Mouse (Mus musculus): ENCODE data around the gene Cyth2. TPM values are rescaled to one million over a fixed set of nuclear protein-coding genes. Genes with fewer than 3 reads are reported as not detected.

Gene Cyth2
- 26.0 and 26.5 TPM in 2 replicates for polyA plus RNA-seq (2015; fragmentation: Nextera tagmentation; extraction: Ambion mirVana)

DNA sequence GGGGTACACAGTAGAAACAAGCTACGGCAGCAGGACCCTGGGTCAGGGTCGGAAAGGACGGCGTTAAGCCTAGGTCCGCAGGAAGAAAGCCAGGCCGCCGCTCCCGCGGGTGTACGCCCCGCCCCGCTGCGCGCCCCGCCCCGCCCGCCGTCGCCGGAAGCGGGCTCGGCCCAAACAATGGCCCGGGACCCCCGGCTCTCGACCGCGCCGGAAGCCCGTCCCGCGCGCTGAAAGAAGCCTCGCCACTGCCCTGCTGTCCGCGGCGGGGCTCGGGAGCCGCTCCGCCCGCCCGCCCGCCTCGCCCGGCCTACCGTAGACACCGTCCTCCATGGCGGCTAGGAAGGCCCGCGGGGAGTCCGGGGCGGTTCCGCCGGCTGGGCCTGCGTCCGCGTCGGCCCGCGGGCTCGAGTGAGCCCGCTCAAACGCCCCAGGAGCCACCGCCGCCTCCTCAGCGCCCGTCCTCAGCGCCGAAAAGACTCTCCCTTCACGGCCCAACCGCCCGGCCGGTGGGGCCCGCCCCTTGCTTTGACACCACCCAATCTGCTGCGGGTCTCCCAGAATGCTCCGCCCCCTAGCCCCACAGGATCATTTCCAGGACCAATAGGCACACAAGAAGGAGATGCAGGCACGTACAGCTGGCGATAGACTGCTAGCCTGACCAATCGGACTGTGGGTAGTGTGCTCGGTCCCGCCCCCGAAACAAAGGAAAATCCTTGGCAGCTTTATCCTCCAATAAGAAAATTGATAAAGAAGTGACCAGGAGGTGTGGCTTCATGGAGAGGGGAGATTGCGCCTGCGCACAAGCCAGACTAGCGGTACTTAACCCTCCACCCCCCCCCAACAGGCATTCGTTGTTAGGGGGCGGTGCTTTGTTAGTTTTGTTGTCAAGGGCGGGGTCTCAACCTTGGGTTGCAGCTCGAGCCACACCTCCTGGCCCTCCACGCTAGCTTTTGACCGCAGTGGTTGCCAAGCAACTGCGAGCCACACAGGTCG lies at the start of gene Cyth2:
Gene Cyth2, minus strand, starts transcription at position 795 of the 993 bp plus-strand sequence.
- H3K4me1 ChIP-seq (ENCODE audit: control insufficient read depth, low read depth, low read length), result peaks cover 26% of the 10 kb centered on the region
- no peaks in the 10 kb centered on the region for H3K9me3 ChIP-seq (replicated peaks; ENCODE audit: control insufficient read depth, low read length)
- H3K4me2 ChIP-seq (ENCODE audit: low read depth, low read length), result peak within 1 kb of the TSS; percentile 96
- peak; percentile 98 for ATAC-seq (ENCODE audit: low read depth)
- peak within 1 kb of the TSS; percentile 96 for H3K27ac ChIP-seq (ENCODE audit: low read length)
- H3K9ac ChIP-seq (ENCODE audit: low read depth, low read length), result peak within 1 kb of the TSS; percentile 99
- no peaks in the 10 kb centered on the region; the same call in 1 of the 2 replicates for H3K27me3 ChIP-seq (ENCODE audit: control insufficient read depth, insufficient read depth, low read depth, low read length)
- H3K4me3 ChIP-seq (ENCODE audit: low read depth, low read length), result peak within 1 kb of the TSS; percentile 99
- H3K36me3 ChIP-seq (ENCODE audit: control insufficient read depth, insufficient read depth), result peaks cover 36% of the 10 kb centered on the region
- under 1% methylated on average over 76 of the region's 92 CpGs for WGBS (ENCODE audit: insufficient replicate concordance)

DNA sequence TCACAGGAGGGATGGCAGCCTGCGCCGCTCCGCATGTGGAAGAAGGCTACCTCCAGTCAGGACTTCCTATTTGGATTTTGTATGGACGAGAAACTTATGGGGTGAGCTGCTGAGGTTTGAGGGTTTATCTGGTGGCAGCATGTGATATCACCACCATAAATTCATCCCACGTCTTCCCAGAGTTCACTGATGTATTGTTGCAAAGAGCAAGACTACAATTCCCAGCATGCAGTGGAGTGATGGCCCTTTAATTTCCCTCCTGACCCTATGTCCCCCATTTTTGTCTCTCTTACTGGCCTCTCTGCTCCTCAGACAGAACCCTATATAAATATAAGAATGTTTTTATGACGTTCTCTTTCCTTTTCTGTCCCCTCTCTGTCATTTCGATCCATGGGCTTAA lies 48.4 kb upstream of the Cyth2 start:
- Histone ChIP-seq H3K36me3 (ENCODE audit: control insufficient read depth, insufficient read depth) (no peaks in the 10 kb centered on the region), H3K9ac (ENCODE audit: low read depth, low read length) (no peak overlapping the region), H3K4me3 (ENCODE audit: low read depth, low read length) (no peak overlapping the region), H3K4me2 (ENCODE audit: low read depth, low read length) (no peak overlapping the region), H3K27ac (ENCODE audit: low read length) (no peak overlapping the region), H3K27me3 (ENCODE audit: control insufficient read depth, insufficient read depth, low read depth, low read length) (peaks cover 30% of the 10 kb centered on the region), H3K9me3 (replicated peaks; ENCODE audit: control insufficient read depth, low read length) (no peaks in the 10 kb centered on the region), H3K4me1 (ENCODE audit: control insufficient read depth, low read depth, low read length) (peaks cover 8% of the 10 kb centered on the region)
- no peak for ATAC-seq (ENCODE audit: low read depth)
- WGBS (ENCODE audit: insufficient replicate concordance), result 64% methylated on average over 7 of the region's 7 CpGs

DNA sequence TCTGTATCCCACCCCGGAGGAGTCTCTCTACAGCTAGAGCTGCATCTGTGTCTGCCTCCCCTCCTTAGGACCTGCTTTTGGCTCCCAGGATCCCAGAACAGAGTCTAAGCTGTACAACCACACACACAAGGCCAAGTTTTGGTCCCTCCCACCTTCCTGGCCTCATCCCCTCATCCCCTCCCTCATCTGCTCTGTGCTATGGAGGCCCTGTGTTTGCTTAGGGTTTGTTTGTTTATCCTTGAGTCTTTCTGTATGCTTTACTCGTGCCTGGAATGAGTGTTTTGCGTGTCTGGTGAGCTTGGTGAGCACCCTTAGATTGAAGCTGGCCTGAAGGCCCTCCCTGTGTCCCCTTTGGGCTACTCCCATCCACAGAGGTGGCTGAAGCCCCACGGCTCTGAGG lies 44.6 kb upstream of the Cyth2 start:
- H3K4me3 ChIP-seq (ENCODE audit: low read depth, low read length), result no peak overlapping the region
- H3K9me3 ChIP-seq (replicated peaks; ENCODE audit: control insufficient read depth, low read length), result no peaks in the 10 kb centered on the region
- ATAC-seq (ENCODE audit: low read depth), result peak; percentile 32; the same call in 1 of the 2 replicates
- no peak overlapping the region for H3K4me2 ChIP-seq (ENCODE audit: low read depth, low read length)
- no peaks in the 10 kb centered on the region for H3K36me3 ChIP-seq (ENCODE audit: control insufficient read depth, insufficient read depth)
- no peaks in the 10 kb centered on the region for H3K4me1 ChIP-seq (ENCODE audit: control insufficient read depth, low read depth, low read length)
- WGBS (ENCODE audit: insufficient replicate concordance), result 33% methylated on average over 4 of the region's 4 CpGs
- H3K27ac ChIP-seq (ENCODE audit: low read length), result no peak overlapping the region
- H3K27me3 ChIP-seq (ENCODE audit: control insufficient read depth, insufficient read depth, low read depth, low read length), result peaks cover 22% of the 10 kb centered on the region
- H3K9ac ChIP-seq (ENCODE audit: low read depth, low read length), result no peak overlapping the region

DNA sequence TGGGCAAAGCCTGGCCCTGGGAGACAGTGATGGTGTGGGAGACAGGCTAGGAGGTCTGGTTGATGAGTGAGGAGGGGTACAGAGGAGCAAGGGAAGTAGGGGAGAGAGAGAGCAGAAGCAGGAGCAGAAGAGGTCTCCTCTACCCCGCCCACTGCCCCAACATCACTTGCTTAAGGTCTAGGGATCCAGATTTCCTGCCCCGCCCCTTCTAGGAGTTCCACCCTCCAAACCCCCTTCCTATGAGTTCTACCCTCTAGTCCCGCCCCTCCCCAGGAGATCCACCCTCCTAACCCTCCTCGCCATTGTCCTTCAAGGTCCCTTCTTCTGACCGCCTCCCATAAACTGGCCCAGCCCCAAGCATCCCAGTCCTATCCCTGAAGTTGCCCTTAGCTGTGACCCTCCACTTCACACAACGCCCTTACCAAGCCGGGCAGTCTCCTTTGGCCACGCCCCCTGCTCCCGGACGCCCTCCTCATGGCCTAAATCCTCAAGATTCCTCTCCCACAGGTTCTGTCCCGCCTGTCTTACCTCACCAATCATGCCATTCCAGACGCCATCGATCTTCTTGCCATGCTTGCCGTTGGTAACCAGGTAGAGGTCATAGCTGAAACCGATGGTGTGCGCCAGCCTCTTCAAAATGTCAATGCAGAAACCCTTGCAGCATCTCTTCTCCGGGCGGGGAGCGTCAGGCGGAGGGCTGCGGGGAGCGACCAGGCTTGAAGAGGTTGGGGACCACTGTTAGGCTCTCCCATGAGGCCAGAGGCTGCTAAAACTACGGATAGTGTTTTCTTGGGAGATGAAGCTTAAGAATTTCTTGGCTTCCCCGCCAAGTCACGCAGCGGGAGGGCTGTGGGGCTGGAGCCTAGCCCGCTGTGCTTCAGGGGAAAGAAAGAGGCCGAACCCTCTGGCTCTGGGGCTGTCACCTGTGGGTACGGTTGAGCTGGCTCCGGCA lies 42.8 kb upstream of the Cyth2 start:
- WGBS (ENCODE audit: insufficient replicate concordance), result 4% methylated on average over 29 of the region's 30 CpGs

DNA sequence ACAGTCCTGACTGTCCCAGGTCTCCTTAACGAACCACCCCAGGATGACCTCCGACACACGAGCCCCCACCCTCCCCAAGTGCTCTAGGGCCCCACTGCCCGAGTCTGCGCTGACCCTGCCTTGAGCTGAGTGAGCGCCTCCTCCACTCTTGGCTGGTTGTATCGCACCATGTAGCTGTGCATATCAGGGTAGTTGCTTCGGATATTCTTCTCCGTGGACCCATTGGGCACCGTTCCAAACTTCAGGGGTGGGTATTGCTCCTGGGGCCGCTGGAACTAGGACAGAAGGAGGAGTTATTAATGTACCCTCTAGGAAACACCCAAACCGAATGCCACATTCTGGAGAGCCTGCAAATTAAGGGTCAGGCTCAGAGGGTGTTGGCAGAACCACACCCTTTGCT lies 38.7 kb upstream of the Cyth2 start:
- Histone ChIP-seq H3K4me1 (ENCODE audit: control insufficient read depth, low read depth, low read length) (no peaks in the 10 kb centered on the region), H3K27me3 (ENCODE audit: control insufficient read depth, insufficient read depth, low read depth, low read length) (peaks cover 17% of the 10 kb centered on the region), H3K9ac (ENCODE audit: low read depth, low read length) (no peak overlapping the region), H3K36me3 (ENCODE audit: control insufficient read depth, insufficient read depth) (no peaks in the 10 kb centered on the region), H3K9me3 (replicated peaks; ENCODE audit: control insufficient read depth, low read length) (no peaks in the 10 kb centered on the region), H3K27ac (ENCODE audit: low read length) (no peak overlapping the region), H3K4me2 (ENCODE audit: low read depth, low read length) (no peak overlapping the region), H3K4me3 (ENCODE audit: low read depth, low read length) (no peak overlapping the region)
- no peak for ATAC-seq (ENCODE audit: low read depth)
- WGBS (ENCODE audit: insufficient replicate concordance), result 72% methylated on average over 12 of the region's 12 CpGs

More for the DNA sequence above, 42.8 kb upstream of the Cyth2 start:
- Histone ChIP-seq H3K27me3 (ENCODE audit: control insufficient read depth, insufficient read depth, low read depth, low read length) (peaks cover 22% of the 10 kb centered on the region), H3K4me2 (ENCODE audit: low read depth, low read length) (peak overlapping the region; percentile 38), H3K4me3 (ENCODE audit: low read depth, low read length) (peak overlapping the region; percentile 14), H3K4me1 (ENCODE audit: control insufficient read depth, low read depth, low read length) (no peaks in the 10 kb centered on the region), H3K9ac (ENCODE audit: low read depth, low read length) (no peak overlapping the region), H3K36me3 (ENCODE audit: control insufficient read depth, insufficient read depth) (no peaks in the 10 kb centered on the region), H3K9me3 (replicated peaks; ENCODE audit: control insufficient read depth, low read length) (no peaks in the 10 kb centered on the region), H3K27ac (ENCODE audit: low read length) (no peak overlapping the region)
- ATAC-seq (ENCODE audit: low read depth), result no peak

DNA sequence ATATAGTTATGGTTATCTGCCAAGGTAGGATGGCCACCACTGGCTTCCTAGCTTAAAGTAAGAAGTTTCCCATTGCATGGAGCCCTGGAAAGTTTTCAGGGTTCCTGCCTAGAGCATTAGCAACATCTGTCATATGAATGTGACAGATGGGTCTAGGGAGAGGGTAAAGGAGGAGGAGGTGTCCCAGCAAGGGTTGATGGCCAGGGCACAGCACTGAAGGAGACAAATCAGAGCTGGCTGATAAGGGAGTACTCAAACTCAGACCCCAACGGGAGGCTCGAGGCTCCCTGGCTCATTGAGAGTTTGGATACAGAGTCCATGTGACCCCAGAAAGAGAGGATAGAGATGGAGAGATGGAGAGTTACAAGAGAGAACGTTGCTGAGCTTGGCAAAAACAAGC lies 36.3 kb upstream of the Cyth2 start:
- Histone ChIP-seq H3K4me1 (ENCODE audit: control insufficient read depth, low read depth, low read length) (no peaks in the 10 kb centered on the region), H3K27me3 (ENCODE audit: control insufficient read depth, insufficient read depth, low read depth, low read length) (peaks cover 3% of the 10 kb centered on the region; the same call in 1 of the 2 replicates), H3K4me2 (ENCODE audit: low read depth, low read length) (no peak overlapping the region), H3K36me3 (ENCODE audit: control insufficient read depth, insufficient read depth) (no peaks in the 10 kb centered on the region), H3K4me3 (ENCODE audit: low read depth, low read length) (no peak overlapping the region), H3K27ac (ENCODE audit: low read length) (no peak overlapping the region), H3K9ac (ENCODE audit: low read depth, low read length) (no peak overlapping the region), H3K9me3 (replicated peaks; ENCODE audit: control insufficient read depth, low read length) (no peaks in the 10 kb centered on the region)
- no peak for ATAC-seq (ENCODE audit: low read depth)
- 44% methylated on average over 3 of the region's 3 CpGs for WGBS (ENCODE audit: insufficient replicate concordance)

DNA sequence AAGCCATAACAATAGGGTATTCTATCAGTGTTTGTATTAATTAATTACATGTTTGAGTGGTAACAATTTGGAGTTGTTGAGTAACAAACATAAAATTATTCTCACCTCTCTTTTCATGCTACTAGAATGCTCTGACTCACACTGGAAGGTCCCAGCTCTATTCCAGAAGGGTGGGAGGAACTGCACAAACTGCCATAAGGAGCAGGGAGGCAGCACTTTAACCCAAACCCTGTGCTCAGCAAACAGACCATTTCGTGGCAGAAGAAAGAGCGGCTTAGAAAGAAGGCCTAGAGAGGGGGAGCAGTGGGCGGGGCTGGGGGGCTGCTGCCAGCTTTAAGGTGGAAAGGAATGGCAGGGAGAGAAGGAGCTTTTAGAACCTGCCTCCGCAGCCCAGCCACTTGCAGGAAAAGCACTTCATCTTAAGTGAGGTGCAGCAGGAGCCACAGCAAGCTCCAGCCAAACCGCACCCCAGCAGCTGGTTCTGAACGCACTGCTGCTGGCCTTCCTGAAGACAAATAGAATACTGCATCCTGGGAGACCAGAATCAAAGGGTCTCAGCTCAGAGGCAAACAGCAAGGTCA lies 34.2 kb upstream of the Cyth2 start:
- Histone ChIP-seq H3K4me2 (ENCODE audit: low read depth, low read length) (no peak overlapping the region), H3K9ac (ENCODE audit: low read depth, low read length) (no peak overlapping the region), H3K9me3 (replicated peaks; ENCODE audit: control insufficient read depth, low read length) (no peaks in the 10 kb centered on the region), H3K4me3 (ENCODE audit: low read depth, low read length) (no peak overlapping the region), H3K27ac (ENCODE audit: low read length) (no peak overlapping the region), H3K27me3 (ENCODE audit: control insufficient read depth, insufficient read depth, low read depth, low read length) (peaks cover 3% of the 10 kb centered on the region; the same call in 1 of the 2 replicates), H3K36me3 (ENCODE audit: control insufficient read depth, insufficient read depth) (no peaks in the 10 kb centered on the region), H3K4me1 (ENCODE audit: control insufficient read depth, low read depth, low read length) (no peaks in the 10 kb centered on the region)
- WGBS (ENCODE audit: insufficient replicate concordance), result 31% methylated on average over 6 of the region's 6 CpGs
- no peak for ATAC-seq (ENCODE audit: low read depth)

DNA sequence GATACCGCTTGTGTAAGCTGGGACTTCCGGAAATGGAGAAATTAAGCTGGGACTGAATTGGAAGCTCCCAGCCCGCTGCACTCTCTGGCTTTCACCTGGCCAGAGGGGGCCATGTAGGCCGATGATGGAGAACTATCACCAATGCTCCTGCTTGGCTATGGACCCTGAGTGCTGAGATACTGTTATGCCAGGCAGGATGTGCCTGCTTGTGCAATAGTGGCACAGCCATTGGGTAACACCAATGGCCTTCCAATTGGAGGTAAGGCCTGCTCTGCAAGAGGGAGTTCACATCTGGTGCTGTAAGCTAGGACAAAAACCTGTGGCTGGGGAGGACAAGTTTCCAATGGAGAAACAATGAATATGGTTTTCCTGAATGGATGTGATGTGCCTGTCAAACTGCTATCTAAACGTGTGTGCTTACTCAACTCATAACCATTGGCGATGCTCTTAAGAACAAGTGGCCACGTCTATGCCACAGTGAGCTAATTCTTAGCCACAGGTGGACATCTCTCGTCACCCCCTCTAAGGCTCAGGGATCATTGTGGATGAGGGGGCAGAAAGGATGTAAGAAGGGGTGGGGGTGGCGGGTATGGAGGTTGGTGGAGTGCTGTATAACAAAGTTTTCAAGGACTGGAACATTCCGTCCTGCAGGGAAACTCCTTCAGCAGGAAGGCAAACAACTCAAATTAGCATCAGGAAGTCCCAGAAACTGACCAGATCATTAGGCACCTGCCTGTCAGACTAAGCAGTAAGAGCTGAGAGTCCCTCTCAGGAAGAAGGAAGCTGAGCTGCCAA lies 28.8 kb upstream of the Cyth2 start:
- H3K9me3 ChIP-seq (replicated peaks; ENCODE audit: control insufficient read depth, low read length), result no peaks in the 10 kb centered on the region
- H3K9ac ChIP-seq (ENCODE audit: low read depth, low read length), result no peak overlapping the region
- no peaks in the 10 kb centered on the region for H3K36me3 ChIP-seq (ENCODE audit: control insufficient read depth, insufficient read depth)
- no peak overlapping the region for H3K4me2 ChIP-seq (ENCODE audit: low read depth, low read length)
- H3K27me3 ChIP-seq (ENCODE audit: control insufficient read depth, insufficient read depth, low read depth, low read length), result peaks cover 4% of the 10 kb centered on the region; the same call in 1 of the 2 replicates
- ATAC-seq (ENCODE audit: low read depth), result no peak
- H3K27ac ChIP-seq (ENCODE audit: low read length), result no peak overlapping the region
- H3K4me1 ChIP-seq (ENCODE audit: control insufficient read depth, low read depth, low read length), result no peaks in the 10 kb centered on the region
- no peak overlapping the region for H3K4me3 ChIP-seq (ENCODE audit: low read depth, low read length)
- WGBS (ENCODE audit: insufficient replicate concordance), result 61% methylated on average over 10 of the region's 10 CpGs

All from liver, embryonic 16.5 days (tissue).